Mouse (Mus musculus): ENCODE data around the gene Gm11172. TPM values are rescaled to one million over a fixed set of nuclear protein-coding genes. Genes with fewer than 3 reads are reported as not detected.

The Gm11172 gene
- polyA plus RNA-seq, 1 experiment from 2014 or later = not detected

DNA sequence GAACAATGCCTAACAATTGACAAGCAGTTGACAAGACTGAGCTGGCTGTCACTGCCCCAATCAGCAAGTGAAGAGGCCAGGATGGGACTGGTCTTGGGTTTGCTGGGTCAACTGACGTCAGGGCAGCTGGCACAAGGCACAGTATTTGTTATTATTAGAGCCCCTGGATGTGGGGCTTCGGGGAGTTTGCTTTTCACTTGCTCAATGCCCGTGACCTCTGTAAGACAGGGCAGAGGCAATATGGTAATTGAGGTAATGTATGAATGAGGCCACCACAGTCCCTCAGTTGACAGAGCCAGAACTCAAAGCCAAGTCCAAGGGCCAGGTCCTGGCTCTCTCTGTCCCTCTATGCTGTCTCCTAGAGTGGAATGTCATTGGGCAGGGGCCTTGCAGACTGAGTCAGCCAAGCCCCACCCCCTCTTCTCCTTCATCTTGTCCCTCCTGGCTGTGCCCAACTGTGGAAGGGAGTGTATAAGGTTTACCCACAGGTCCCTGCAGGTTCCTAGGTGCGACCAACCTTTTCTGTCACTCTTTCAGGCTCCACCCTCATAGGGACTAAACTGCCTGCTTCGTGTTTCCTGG, 35.0 kb upstream of the Gm11172 start:
- Histone ChIP-seq H3K4me1 (peaks cover 30% of the 10 kb centered on the region), H3K4me3 (replicated peaks) (no peak overlapping the region), H3K27ac (no peak overlapping the region), H3K27me3 (no peaks in the 10 kb centered on the region), H3K9ac (no peak overlapping the region), H3K4me2 (no peak overlapping the region), H3K36me3 (no peaks in the 10 kb centered on the region), H3K9me3 (replicated peaks) (no peaks in the 10 kb centered on the region)
- ATAC-seq (replicated peaks; ENCODE audit: low FRiP score) = no peak
- 52% methylated on average over 5 of the region's 5 CpGs for WGBS

DNA sequence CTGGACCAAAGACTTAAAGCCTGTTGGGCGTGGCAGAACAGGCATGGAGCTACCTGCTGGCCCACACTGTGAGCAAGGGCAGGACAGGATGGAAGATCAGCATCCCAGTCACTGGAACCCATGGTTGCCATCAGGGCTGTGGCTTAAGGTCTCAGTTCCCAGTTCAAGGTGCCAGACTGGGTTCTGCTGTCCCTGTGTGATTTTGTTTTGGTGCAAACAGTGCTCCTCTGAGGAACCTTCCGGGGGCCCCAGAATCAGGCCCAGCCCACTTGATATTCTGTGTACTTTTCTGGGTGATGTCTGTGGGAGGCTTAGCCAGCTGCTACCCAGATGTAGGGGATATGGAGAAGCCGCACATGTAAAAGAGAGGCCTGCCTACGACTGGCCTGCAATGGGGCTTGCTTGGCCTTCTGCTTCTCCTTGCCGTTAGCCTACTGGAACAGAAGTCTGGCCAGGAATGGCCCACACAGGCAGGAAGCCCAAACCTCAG, 32.0 kb upstream of the Gm11172 start:
- H3K4me1 ChIP-seq = peaks cover 51% of the 10 kb centered on the region
- H3K4me2 ChIP-seq = no peak overlapping the region
- no peak overlapping the region for H3K27ac ChIP-seq
- H3K4me3 ChIP-seq (replicated peaks) = no peak overlapping the region
- no peak overlapping the region for H3K9ac ChIP-seq
- WGBS = 73% methylated on average over 5 of the region's 5 CpGs
- no peaks in the 10 kb centered on the region for H3K9me3 ChIP-seq (replicated peaks)
- ATAC-seq (replicated peaks; ENCODE audit: low FRiP score) = no peak
- H3K27me3 ChIP-seq = no peaks in the 10 kb centered on the region
- H3K36me3 ChIP-seq = no peaks in the 10 kb centered on the region

DNA sequence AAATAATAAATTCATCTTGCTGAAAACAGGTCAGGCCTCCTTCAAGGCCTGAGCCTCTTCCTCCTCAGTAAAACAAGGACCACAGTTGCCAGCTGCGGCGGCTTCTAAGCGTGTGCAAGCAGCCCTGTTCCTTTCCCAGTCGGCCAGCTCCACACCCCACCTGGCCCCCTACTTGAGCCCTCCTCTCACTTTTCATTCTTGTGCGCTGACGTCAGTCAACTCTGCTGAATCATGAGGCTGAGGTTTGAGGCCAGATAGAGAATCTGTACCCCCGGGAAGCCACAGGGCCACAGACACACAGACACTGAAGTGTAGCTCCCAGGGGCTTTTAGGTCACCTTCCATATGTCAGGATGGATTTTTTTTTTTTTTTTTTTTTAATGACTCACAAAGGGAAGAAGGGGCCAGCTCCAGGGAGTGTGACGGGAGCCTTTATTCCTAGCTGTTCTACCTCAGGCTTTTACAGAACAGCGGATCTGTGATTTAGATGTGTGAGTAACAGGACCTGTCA, 30.8 kb upstream of the Gm11172 start:
- WGBS = 39% methylated on average over 9 of the region's 9 CpGs
- no peak overlapping the region for H3K9ac ChIP-seq
- peaks cover 55% of the 10 kb centered on the region for H3K4me1 ChIP-seq
- peak overlapping the region; percentile 41; the same call in 1 of the 2 replicates for H3K27ac ChIP-seq
- H3K4me2 ChIP-seq = peak overlapping the region; percentile 97
- H3K4me3 ChIP-seq (replicated peaks) = no peak overlapping the region
- no peaks in the 10 kb centered on the region for H3K36me3 ChIP-seq
- no peaks in the 10 kb centered on the region for H3K9me3 ChIP-seq (replicated peaks)
- H3K27me3 ChIP-seq = no peaks in the 10 kb centered on the region
- ATAC-seq (replicated peaks; ENCODE audit: low FRiP score) = no peak

DNA sequence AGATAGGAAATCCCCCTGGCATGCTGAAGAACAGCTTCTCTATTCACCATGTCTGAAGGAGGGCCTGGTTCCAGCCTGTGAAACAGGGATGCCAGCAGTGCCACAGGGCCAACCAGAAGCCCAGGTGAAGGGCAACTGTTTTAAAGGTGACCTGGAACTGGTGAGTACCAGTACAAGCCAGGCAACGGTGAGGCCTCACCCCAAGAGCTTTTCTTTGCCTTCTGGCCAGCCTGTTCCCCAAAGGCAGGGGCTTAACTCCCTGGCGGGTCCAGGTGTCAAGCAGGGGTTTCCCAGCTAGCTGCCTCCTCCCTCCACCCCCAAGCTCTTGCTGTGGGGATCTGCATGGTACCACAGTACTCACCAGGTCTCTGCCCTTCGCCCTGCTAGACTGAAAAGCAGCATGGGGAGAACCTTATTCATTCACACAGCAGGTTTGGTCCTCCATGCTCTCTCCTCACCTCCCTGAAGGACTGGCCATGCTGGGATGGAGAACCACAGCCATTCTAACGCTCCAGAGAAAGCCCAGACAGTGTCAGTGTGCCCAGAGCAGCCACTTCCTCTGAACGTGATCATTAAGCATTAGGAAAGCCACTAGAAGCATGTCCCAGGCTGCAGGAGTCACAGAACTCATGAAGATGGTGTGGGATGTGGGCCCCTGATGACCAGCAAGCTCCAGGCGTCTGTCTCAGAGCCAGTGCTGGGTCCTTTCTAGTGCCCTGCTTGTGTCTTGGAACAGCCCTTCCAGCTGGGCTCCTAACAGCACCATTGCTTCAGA, 30.2 kb upstream of the Gm11172 start:
- no peaks in the 10 kb centered on the region for H3K27me3 ChIP-seq
- peak overlapping the region; percentile 41 for H3K27ac ChIP-seq
- ATAC-seq (replicated peaks; ENCODE audit: low FRiP score) = no peak
- no peaks in the 10 kb centered on the region for H3K9me3 ChIP-seq (replicated peaks)
- peak overlapping the region; percentile 0; the same call in 1 of the 2 replicates for H3K9ac ChIP-seq
- peaks cover 58% of the 10 kb centered on the region for H3K4me1 ChIP-seq
- no peaks in the 10 kb centered on the region for H3K36me3 ChIP-seq
- H3K4me3 ChIP-seq (replicated peaks) = peak overlapping the region; percentile 79; the same call in 1 of the 2 replicates
- 48% methylated on average over 6 of the region's 6 CpGs for WGBS
- peak overlapping the region; percentile 97 for H3K4me2 ChIP-seq

DNA sequence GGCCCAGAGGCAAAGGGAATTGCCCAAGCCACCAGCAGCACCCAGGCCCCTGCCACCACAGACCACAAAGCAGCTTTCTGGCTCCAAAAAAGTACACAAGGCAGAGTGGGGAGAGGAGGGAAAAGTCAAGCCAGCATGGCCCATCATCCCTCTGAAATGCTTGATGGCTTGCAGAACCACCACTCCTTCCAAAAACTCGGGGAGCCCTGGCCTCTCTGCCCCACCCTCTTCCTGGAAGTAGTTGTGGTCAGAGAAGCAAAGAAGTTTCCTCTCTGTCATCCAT, 29.6 kb upstream of the Gm11172 start:
- Histone ChIP-seq H3K36me3 (no peaks in the 10 kb centered on the region), H3K27me3 (no peaks in the 10 kb centered on the region), H3K9me3 (replicated peaks) (no peaks in the 10 kb centered on the region), H3K27ac (no peak overlapping the region), H3K9ac (peak overlapping the region; percentile 0; the same call in 1 of the 2 replicates), H3K4me3 (replicated peaks) (peak overlapping the region; percentile 79; the same call in 1 of the 2 replicates), H3K4me2 (peak overlapping the region; percentile 97), H3K4me1 (peaks cover 59% of the 10 kb centered on the region)
- no peak for ATAC-seq (replicated peaks; ENCODE audit: low FRiP score)
- 39% methylated on average over 1 of the region's 1 CpGs for WGBS

DNA sequence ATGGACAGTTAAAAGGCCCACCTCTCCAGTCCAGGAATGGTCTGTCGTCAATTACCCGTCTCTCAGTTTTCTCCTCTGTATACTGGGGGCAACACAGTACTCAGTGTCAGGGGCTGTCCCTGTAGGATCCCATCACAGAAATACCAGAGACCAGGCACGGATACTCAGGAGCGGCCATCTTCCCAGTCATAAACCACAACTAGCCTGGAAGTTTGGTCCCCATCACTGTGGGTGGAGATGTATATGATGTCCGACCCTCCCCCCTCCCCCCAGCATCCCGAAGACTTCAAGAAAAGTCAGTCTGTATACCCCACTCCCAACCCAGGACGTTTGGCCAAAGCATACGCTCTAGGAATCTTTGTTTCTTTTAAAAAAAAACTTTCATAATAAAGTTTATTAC, 29.3 kb upstream of the Gm11172 start:
- Histone ChIP-seq H3K27ac (no peak overlapping the region), H3K9me3 (replicated peaks) (no peaks in the 10 kb centered on the region), H3K36me3 (no peaks in the 10 kb centered on the region), H3K9ac (no peak overlapping the region), H3K4me3 (replicated peaks) (peak overlapping the region; percentile 79), H3K4me2 (peak overlapping the region; percentile 97), H3K27me3 (no peaks in the 10 kb centered on the region), H3K4me1 (peaks cover 62% of the 10 kb centered on the region)
- ATAC-seq (replicated peaks; ENCODE audit: low FRiP score) = no peak
- 62% methylated on average over 8 of the region's 8 CpGs for WGBS

DNA sequence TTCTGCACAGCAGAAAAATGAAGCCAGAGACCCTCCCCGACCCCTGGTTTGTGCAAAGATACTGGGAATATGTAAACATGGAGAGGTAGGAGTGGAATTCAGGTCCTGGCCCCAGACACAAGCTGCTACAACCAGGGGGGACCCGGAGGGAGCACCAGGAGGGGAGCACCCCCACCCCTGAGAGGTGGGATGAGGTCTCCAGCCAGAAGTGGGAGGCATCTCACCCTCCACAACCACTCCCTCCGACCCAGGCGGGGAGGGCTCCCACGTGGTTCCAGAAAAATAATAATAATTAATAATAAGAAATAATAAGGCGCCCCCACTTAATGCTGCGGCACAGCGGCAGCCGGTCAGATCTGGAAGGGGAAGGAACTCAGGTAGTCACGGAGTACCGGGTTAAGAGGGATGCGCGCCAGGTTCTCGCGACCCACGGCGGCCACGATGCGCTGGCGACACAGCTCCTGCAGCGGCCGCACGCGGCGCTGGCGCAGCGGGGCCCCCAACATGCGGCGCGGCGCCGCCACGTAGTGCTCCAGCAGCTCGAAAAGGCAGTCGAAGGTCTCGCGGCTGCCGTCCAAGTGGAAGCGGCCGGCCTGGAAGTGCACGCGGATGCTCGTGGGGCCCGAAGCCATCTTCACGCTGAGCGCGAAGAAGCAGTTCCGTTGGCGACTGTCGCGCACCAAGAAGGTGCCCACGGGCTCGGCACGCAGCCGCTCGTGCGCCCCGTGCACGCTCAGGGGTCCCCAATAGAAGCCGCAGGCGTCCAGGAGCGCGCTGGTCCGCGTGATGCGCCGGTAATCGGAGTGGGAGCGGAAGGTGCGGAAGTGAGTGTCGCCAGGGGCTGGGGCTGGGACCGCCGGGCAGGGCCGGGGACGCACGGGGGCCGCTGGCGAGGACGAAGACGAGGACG, 28.6 kb upstream of the Gm11172 start:
- ATAC-seq (replicated peaks; ENCODE audit: low FRiP score) = peak; percentile 6
- 1% methylated on average over 81 of the region's 81 CpGs for WGBS
- peak overlapping the region; percentile 97 for H3K4me2 ChIP-seq
- no peaks in the 10 kb centered on the region for H3K9me3 ChIP-seq (replicated peaks)
- no peaks in the 10 kb centered on the region for H3K36me3 ChIP-seq
- H3K9ac ChIP-seq = peak overlapping the region; percentile 75
- H3K27ac ChIP-seq = peak overlapping the region; percentile 99
- H3K27me3 ChIP-seq = no peaks in the 10 kb centered on the region
- peak overlapping the region; percentile 79 for H3K4me3 ChIP-seq (replicated peaks)
- H3K4me1 ChIP-seq = peaks cover 63% of the 10 kb centered on the region

DNA sequence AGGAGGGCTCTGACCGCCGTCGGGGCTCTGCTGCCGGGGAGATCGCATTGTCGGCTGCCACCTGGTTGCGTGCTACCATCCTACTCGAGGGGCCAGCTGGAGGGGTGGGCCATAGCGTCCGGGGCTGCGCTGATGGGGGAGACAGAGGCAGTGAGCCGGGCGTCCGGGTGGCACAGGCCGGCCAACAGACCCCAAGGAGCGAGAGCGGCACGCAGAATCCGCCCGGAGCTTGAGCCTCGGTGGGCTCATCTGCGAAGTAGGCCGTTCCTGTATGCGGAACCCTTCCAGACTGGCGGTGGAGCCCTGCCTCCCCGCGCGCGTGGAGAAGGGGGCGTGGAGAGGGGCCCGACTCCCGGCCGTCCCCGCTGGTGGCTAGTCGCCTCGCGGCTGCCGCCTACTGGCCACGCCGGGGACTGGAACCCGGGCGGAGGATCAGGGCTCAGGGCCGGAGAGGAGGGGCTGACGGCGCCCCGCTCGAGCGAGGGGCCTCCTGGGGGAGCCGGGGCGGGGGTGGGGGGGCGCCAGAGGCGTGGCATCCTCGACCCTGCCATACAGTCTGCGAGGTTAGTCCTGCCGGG, 27.8 kb upstream of the Gm11172 start:
- peak; percentile 80 for ATAC-seq (replicated peaks; ENCODE audit: low FRiP score)

DNA sequence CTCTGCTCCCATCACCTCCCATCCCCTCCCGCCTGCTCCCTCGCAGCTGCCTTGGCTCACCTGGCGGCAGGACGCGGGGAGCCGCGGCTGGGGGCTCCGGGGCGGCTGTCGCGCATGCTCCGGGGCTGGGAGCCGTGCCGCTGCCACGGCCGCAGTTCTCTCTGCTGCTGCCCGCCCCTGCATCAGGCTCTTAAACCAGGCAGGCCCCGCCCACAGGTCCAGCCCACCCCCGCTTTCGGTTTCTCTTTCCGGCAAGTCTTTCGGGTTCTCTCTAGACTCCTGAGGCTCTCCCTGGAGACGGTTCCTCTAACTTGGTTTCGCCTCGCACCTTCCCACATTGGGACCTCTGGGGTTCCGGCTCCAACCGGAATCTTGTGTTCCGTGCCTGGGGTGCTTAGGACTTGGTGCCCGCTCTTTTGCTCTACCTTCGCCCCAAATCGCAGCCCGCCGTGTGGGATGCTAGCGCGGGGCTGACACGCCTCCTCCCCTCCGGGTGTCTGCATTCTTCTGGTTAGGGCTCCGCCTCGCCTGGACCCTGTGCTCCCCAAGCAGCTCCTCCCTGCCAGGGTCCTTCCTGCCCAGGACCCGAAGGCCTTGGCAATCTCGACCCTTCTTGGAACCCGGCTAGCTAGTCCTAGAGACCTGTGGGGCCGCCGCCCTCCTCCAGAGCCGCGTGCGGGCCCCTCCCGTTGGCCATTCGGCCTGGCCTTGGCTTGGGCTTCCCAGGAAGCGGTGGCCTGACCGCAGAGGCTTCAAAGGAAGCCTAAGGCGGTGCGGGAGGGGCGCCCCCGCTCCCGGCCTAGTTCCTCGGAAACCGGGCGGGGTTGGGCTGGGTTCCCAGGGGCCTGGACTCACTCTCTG, 27.1 kb upstream of the Gm11172 start, which contains the start of gene Socs1:
Gene Socs1, minus strand, starts transcription at position 166 of the 861 bp plus-strand sequence.
- Histone ChIP-seq H3K4me2 (peak within 1 kb of the TSS; percentile 97), H3K9me3 (replicated peaks) (no peaks in the 10 kb centered on the region), H3K36me3 (no peaks in the 10 kb centered on the region), H3K9ac (peak within 1 kb of the TSS; percentile 75), H3K4me1 (peaks cover 60% of the 10 kb centered on the region), H3K4me3 (replicated peaks) (peak within 1 kb of the TSS; percentile 79), H3K27me3 (no peaks in the 10 kb centered on the region), H3K27ac (peak within 1 kb of the TSS; percentile 99)
- peak; percentile 87 for ATAC-seq (replicated peaks; ENCODE audit: low FRiP score)
- under 1% methylated on average over 58 of the region's 59 CpGs for WGBS

More for the DNA sequence above, 27.8 kb upstream of the Gm11172 start:
- WGBS = 1% methylated on average over 43 of the region's 55 CpGs
- Histone ChIP-seq H3K27me3 (no peaks in the 10 kb centered on the region), H3K9me3 (replicated peaks) (no peaks in the 10 kb centered on the region), H3K9ac (peak overlapping the region; percentile 75), H3K4me2 (peak overlapping the region; percentile 97), H3K27ac (peak overlapping the region; percentile 99), H3K36me3 (no peaks in the 10 kb centered on the region), H3K4me3 (replicated peaks) (peak overlapping the region; percentile 79), H3K4me1 (peaks cover 63% of the 10 kb centered on the region)

DNA sequence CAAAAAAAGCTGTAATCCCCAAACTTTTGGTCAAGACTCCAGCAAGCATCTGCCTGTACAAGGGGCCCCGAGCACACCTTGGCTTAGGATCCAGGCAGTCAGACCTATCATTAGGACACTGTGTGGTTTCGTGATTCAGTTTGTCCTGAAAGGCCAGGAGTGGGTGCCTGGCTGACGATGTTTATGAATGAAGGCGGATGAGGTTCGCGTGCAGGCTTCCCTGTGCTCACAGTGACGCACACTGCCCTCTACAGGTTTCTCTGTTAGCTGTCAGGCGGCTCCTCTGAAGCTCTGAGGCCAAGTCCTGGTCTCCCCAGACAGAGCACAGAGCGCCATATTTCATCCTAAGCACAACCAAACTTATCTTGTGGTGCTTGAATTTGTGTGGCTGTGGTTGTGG, 26.4 kb upstream of the Gm11172 start:
- Histone ChIP-seq H3K4me1 (peaks cover 60% of the 10 kb centered on the region), H3K4me2 (peak overlapping the region; percentile 97), H3K4me3 (replicated peaks) (peak overlapping the region; percentile 79), H3K9me3 (replicated peaks) (no peaks in the 10 kb centered on the region), H3K9ac (peak overlapping the region; percentile 75), H3K36me3 (no peaks in the 10 kb centered on the region), H3K27me3 (no peaks in the 10 kb centered on the region), H3K27ac (peak overlapping the region; percentile 99)
- ATAC-seq (replicated peaks; ENCODE audit: low FRiP score) = peak; percentile 33
- WGBS = 2% methylated on average over 9 of the region's 9 CpGs

All from kidney, embryonic 15.5 days (tissue).